Mouse (Mus musculus): ENCODE measurements around the gene Icmt.

DNA sequence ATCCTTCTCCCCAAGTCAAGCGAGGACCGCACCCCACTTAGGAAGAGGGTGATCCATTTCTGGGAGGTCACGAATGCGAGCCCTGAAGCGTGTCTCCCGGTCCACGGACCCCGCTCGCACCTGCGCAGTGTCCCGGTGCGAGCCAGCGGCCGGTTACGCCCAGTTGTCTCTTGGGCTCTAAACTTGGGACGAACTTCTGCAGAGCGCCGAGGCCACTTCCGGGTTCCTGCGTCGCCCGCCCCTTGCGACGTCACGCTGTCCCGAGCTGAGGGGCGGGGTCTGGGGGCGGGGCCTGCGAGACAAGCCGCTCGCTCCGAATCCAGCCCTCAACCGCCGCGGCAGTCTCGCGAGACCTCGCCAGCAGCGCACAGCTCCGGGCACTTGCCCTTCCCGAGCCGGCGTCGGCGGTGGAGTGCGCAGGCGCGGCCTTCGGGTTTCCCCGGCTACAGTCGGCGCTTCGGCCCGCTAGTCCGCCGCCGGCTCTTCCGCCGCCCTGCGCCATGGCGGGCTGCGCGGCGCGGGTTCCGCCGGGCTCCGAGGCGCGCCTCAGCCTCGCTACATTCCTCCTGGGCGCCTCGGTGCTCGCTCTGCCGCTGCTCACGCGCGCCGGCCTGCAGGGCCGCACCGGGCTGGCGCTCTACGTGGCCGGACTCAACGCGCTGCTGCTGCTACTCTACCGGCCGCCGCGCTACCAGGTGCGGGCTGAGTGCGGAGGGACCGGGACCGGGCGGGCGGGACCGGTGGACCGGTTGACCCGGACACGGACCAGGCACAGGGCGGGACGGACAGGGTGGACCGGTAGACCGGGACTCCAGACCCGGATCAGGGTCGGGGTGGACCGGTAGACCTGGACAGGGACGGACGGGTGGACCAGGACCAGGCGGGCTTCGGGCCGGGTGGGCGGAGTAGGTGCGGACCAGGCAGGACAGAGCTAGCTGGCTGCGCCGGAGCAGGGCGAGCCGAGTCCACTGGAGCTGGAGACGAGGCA is at the start of gene Icmt:
- no peak for TF ChIP-seq CTCF (IDR thresholded peaks at IDR 0.05; ENCODE audit: low read depth, low read length)
- peak; percentile 85; the same call in 1 of the 2 replicates for TF ChIP-seq POLR2A (IDR thresholded peaks at IDR 0.05; ENCODE audit: borderline replicate concordance, low read depth, low read length)

Data from bone marrow macrophage, adult 2 months (primary cell).